Mouse (Mus musculus): Measurements from ENCODE around the gene Cd151. TPM values are rescaled to one million over a fixed set of nuclear protein-coding genes. Genes with fewer than 3 reads are reported as not detected.

Cd151 gene
- polyA plus RNA-seq, 1 experiment, result 99.0 TPM

DNA sequence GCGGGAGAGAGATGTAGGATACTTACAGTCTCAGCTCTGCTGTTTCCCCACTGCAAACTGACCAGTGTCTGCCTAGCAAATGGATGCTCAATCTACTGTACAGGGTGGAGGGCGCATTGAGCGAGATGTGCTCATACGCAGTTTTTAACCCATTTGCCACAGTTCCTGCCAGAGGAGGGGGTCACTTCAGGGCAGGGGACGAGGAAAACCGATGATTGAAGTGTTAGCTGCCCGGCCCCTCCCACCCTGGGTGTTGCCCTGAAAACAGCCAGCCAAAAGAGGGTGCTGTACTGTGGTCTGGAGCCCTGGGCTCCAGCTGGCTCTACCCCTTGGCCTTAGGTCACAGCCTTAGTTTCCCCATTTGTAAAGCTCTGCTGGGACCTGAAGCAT, 9.8 kb downstream of the Cd151 start:
- no peaks in the 10 kb centered on the region for H3K4me1 ChIP-seq (ENCODE audit: control insufficient read depth, insufficient read depth, low read length)
- 0 out of 2 replicates have a peak, but pooled peaks cover 8% of the 10 kb centered on the region for H3K36me3 ChIP-seq (ENCODE audit: control insufficient read depth, insufficient read depth, low read length, poor library complexity, severe bottlenecking)
- TF ChIP-seq POLR2A (IDR thresholded peaks at IDR 0.05; ENCODE audit: insufficient read depth, low read length) (no peak), CTCF (IDR thresholded peaks at IDR 0.05; ENCODE audit: low read depth, low read length) (peak; percentile 13)
- no peak overlapping the region for H3K9ac ChIP-seq (ENCODE audit: low read depth, poor library complexity, severe bottlenecking)
- H3K9me3 ChIP-seq (replicated peaks; ENCODE audit: control insufficient read depth, insufficient read depth, low read length, poor library complexity, severe bottlenecking), result no peaks in the 10 kb centered on the region
- no peak overlapping the region for H3K27ac ChIP-seq (ENCODE audit: insufficient read depth, low read length)
- H3K27me3 ChIP-seq (ENCODE audit: control insufficient read depth, insufficient read depth, low read length, poor library complexity, severe bottlenecking), result no peaks in the 10 kb centered on the region
- peak overlapping the region; percentile 98; the same call in 1 of the 2 replicates for H3K4me3 ChIP-seq (ENCODE audit: low read depth, low read length)

DNA sequence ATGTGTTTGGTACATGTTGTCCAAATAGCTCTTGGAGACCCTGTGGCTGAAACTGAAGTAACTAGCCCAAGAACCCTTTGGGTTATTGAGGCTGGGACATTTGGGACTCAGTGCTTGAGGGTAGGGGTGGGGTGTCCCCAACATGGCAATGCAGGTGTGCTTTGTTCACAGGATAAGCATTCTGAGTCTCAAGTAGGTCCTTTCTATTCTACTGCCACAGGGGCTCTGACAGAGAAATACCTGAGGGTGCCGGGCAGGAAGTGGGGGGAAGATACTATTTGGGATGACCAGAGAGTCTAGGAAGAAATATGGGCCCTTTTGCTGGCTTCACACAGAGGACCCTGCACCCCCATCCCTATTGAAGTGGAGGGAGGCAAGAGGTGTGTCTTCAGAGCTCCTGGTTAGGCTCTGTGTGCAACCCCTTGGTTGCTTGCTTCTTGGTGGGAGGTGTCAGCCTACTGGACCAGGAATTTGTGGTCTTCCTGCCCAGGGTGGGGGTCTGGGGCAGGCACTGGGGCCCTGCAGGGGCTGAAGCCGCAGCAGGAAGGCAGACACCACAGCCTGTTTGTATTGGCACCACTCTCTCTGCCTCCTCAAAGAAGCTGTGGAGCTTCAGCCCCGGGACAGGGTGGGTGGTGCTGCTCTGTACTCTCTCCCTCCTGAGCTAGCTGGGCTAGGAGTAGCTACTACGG, 10.5 kb downstream of the Cd151 start:
- H3K9ac ChIP-seq (ENCODE audit: low read depth, poor library complexity, severe bottlenecking), result no peak overlapping the region
- H3K27me3 ChIP-seq (ENCODE audit: control insufficient read depth, insufficient read depth, low read length, poor library complexity, severe bottlenecking), result no peaks in the 10 kb centered on the region
- TF ChIP-seq POLR2A (IDR thresholded peaks at IDR 0.05; ENCODE audit: insufficient read depth, low read length), result no peak
- TF ChIP-seq EP300 (IDR thresholded peaks at IDR 0.05; ENCODE audit: insufficient read depth, low read depth, low read length), result no peak
- TF ChIP-seq CTCF (IDR thresholded peaks at IDR 0.05; ENCODE audit: low read depth, low read length), result no peak
- no peak overlapping the region for H3K27ac ChIP-seq (ENCODE audit: insufficient read depth, low read length)
- no peaks in the 10 kb centered on the region for H3K9me3 ChIP-seq (replicated peaks; ENCODE audit: control insufficient read depth, insufficient read depth, low read length, poor library complexity, severe bottlenecking)
- no peaks in the 10 kb centered on the region for H3K4me1 ChIP-seq (ENCODE audit: control insufficient read depth, insufficient read depth, low read length)
- H3K36me3 ChIP-seq (ENCODE audit: control insufficient read depth, insufficient read depth, low read length, poor library complexity, severe bottlenecking), result 0 out of 2 replicates have a peak, but pooled peaks cover 1% of the 10 kb centered on the region
- H3K4me3 ChIP-seq (ENCODE audit: low read depth, low read length), result no peak overlapping the region

DNA sequence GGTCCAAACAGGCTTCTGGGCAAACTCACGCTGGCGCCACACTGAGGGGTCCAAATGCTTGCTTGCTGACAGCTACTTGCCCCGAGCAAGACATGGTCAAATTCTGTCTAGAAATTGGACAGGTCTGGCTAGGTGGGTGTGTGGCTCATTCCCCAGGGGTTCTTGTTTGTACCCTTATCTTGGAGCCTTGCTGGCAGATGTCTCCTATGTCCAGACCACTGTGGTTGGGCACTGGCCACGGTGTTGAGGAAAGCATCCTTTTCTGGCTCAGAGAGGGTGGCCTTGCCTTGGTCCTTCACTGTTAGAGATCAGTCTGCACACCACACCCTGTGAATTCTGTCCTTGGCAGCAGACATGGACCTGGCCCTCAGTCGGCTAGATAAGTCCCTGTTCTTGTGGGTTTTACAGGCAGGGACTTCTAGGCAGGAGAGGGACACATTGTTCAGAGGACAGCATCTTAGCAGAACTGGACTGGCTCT, 11.1 kb downstream of the Cd151 start:
- peaks cover 2% of the 10 kb centered on the region for H3K4me1 ChIP-seq (ENCODE audit: control insufficient read depth, insufficient read depth, low read length)
- no peaks in the 10 kb centered on the region for H3K27me3 ChIP-seq (ENCODE audit: control insufficient read depth, insufficient read depth, low read length, poor library complexity, severe bottlenecking)
- H3K9me3 ChIP-seq (replicated peaks; ENCODE audit: control insufficient read depth, insufficient read depth, low read length, poor library complexity, severe bottlenecking), result no peaks in the 10 kb centered on the region
- H3K4me3 ChIP-seq (ENCODE audit: low read depth, low read length), result no peak overlapping the region
- H3K27ac ChIP-seq (ENCODE audit: insufficient read depth, low read length), result no peak overlapping the region
- H3K36me3 ChIP-seq (ENCODE audit: control insufficient read depth, insufficient read depth, low read length, poor library complexity, severe bottlenecking), result no peaks in the 10 kb centered on the region
- H3K9ac ChIP-seq (ENCODE audit: low read depth, poor library complexity, severe bottlenecking), result no peak overlapping the region
- no peak for TF ChIP-seq EP300 (IDR thresholded peaks at IDR 0.05; ENCODE audit: insufficient read depth, low read depth, low read length)
- TF ChIP-seq CTCF (IDR thresholded peaks at IDR 0.05; ENCODE audit: low read depth, low read length), result no peak
- no peak for TF ChIP-seq POLR2A (IDR thresholded peaks at IDR 0.05; ENCODE audit: insufficient read depth, low read length)

DNA sequence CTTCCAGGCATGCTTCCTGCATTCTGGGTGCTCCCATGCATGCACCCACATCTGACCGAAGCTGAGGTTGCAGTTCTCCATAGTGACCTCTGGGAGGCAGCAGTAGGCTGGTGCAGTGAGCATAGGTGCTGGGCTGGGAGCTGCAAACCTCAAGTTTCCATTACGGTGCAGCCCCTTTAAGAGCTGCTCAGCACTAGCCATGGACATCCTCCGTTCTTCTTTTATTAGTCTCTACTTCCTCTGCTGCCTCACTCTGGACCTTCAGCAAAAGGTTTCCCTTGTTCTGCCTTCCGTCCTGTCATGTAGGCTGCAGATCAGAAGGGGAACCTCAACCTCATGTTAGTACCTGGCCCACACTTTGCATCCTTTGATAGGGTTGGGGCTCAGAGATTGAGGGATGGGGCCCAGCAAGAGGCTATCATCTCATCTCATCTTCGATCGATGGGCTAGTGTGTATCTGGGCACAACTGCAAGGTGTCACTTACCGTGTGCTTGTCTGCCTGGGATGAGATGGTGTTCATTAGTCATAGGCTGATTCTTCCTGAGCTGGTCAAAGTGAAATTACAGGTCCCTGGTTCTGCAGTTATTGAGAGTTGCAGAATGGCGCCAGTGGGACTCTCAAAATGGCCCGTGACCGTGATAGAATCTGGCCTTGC, 13.8 kb downstream of the Cd151 start:
- no peak overlapping the region for H3K27ac ChIP-seq (ENCODE audit: insufficient read depth, low read length)
- no peaks in the 10 kb centered on the region for H3K27me3 ChIP-seq (ENCODE audit: control insufficient read depth, insufficient read depth, low read length, poor library complexity, severe bottlenecking)
- peaks cover 5% of the 10 kb centered on the region for H3K4me1 ChIP-seq (ENCODE audit: control insufficient read depth, insufficient read depth, low read length)
- TF ChIP-seq CTCF (IDR thresholded peaks at IDR 0.05; ENCODE audit: low read depth, low read length) (peak; percentile 96), POLR2A (IDR thresholded peaks at IDR 0.05; ENCODE audit: insufficient read depth, low read length) (no peak)
- no peaks in the 10 kb centered on the region for H3K36me3 ChIP-seq (ENCODE audit: control insufficient read depth, insufficient read depth, low read length, poor library complexity, severe bottlenecking)
- H3K9ac ChIP-seq (ENCODE audit: low read depth, poor library complexity, severe bottlenecking), result no peak overlapping the region
- H3K9me3 ChIP-seq (replicated peaks; ENCODE audit: control insufficient read depth, insufficient read depth, low read length, poor library complexity, severe bottlenecking), result no peaks in the 10 kb centered on the region
- H3K4me3 ChIP-seq (ENCODE audit: low read depth, low read length), result peak overlapping the region; percentile 56; the same call in 1 of the 2 replicates

DNA sequence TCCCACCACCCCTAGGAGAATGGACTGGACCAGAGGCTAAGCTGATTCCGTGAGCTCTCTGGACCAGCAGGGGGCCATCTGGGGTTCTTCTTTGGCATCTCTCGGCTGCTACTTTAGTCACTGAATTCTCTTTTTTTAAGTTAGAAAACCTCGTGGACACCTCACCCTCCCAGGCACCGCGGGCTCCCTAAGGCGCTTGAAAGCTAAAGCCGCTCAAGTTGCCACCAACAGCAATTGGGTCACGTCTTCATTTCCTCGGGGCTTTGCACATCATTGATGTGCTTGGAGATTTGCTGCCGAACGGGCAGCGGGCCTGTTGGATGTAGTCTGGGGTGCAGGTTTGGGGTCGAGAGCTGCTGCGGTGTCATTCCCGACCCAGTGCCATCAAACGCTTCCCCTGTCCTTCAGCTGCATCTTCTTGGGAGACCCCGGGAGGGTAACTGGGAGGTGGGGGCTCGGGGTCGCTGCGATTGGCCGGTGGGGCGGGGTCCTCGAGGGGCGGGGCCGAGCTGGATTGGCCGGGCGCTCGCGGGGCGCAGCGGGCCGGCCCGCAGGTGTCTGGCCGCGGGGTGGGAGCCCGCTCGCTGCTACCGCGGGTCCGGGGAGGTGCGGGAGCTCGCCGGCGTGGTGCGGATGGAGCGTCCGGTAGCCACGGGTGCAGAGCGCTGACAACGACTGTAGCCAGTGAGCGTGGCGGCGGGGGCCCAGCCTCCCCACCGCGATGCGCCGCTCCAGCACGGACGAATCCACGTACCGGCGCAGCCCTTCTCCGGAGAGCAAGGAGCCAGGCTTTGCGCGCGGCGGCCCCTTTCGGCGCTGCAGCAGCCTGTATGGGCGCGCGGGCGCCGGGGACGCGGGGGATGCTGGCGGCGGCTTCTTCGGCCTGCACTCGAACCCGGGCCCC, 14.6 kb downstream of the Cd151 start:
- TF ChIP-seq CTCF (IDR thresholded peaks at IDR 0.05; ENCODE audit: low read depth, low read length), result peak; percentile 2
- no peak for TF ChIP-seq EP300 (IDR thresholded peaks at IDR 0.05; ENCODE audit: insufficient read depth, low read depth, low read length)
- peak; percentile 53 for TF ChIP-seq POLR2A (IDR thresholded peaks at IDR 0.05; ENCODE audit: insufficient read depth, low read length)
- H3K36me3 ChIP-seq (ENCODE audit: control insufficient read depth, insufficient read depth, low read length, poor library complexity, severe bottlenecking), result no peaks in the 10 kb centered on the region
- H3K9me3 ChIP-seq (replicated peaks; ENCODE audit: control insufficient read depth, insufficient read depth, low read length, poor library complexity, severe bottlenecking), result no peaks in the 10 kb centered on the region
- H3K4me3 ChIP-seq (ENCODE audit: low read depth, low read length), result peak overlapping the region; percentile 74
- H3K27me3 ChIP-seq (ENCODE audit: control insufficient read depth, insufficient read depth, low read length, poor library complexity, severe bottlenecking), result no peaks in the 10 kb centered on the region
- no peak overlapping the region for H3K27ac ChIP-seq (ENCODE audit: insufficient read depth, low read length)
- H3K9ac ChIP-seq (ENCODE audit: low read depth, poor library complexity, severe bottlenecking), result peak overlapping the region; percentile 67
- peaks cover 5% of the 10 kb centered on the region for H3K4me1 ChIP-seq (ENCODE audit: control insufficient read depth, insufficient read depth, low read length)
